Mouse (Mus musculus) liver, adult 2 months (tissue): Measurements from ENCODE around the gene Ccdc70.

Experiments
- CTCF ChIP-seq: fragments of 200-500 bp; IDR thresholded peaks from 2 replicates; pipeline ENCODE4 v1.5.1; 2011; ENCODE audit warnings: low read depth, low read length, control low read depth
- POLR2A ChIP-seq: fragments of 200-500 bp; IDR thresholded peaks from 2 replicates; pipeline ENCODE4 v1.6.1; 2011; ENCODE audit warnings: low read length, control low read depth; ENCODE audit not compliant: insufficient read depth; ENCODE audit errors: extremely low read depth

DNA sequence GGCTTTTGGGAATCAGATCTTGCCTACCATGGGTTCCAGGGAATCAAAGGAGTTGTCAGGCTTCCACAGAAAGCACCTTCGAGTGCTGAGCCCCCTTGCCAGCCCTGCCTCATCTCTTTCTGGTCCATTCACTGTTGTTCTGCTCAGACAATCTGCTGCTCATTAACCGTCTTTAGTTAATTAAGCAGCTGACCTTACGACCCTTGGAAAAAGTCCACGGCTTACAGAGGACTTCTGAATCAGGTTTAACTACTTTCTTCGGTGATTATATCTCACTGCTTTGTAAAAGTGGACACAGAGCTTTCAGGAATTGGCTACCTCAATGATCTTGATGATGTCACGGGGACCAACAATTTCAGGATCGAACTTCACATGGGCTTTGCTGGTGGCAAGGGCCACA lies 48.2 kb downstream of the Ccdc70 start:
- no peak for TF ChIP-seq CTCF
- no peak for TF ChIP-seq POLR2A
